Mouse (Mus musculus) kidney, adult 11 months (tissue): ENCODE data around the gene Mettl3.
A peak's percentile ranks its signal among the peaks of the same experiment; 100 is the strongest.
"Not testable (repeated sequence)": the region's sequence is repeated elsewhere in the genome, so short reads cannot be mapped to it uniquely, and the experiment has no call there.

Source experiments
- DNase-seq: peaks from one replicate; pipeline ENCODE4 v3.0.0; 2022

The Mettl3 gene

GRCm38 (mm10) chr14:52304644-52305271 is at the start of gene Mettl3:
Mettl3 (minus strand) TSS chr14:52305128.
- peak; percentile 93 for DNase-seq

DNA sequence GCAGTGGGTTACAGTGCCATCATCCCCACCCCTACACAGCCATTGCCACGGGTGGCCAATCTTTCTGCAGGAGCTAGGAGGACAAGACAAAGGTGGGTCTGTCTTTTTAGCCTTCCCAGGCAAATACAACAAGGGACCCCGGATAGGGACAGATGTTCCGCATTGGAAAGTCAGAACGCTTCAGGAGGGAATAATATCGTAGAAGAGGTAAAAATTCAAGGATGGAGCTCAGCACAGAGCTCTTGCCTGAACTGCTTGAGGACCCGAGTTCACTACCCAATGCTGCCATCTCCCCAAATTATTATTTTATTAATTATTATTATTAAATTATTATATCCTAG is 34.6 kb upstream of the Mettl3 start:
- no peak for DNase-seq

GRCm38 (mm10) chr14:52338751-52339511 is 34.0 kb upstream of the Mettl3 start:
- DNase-seq, result peak; percentile 25

GRCm38 (mm10) chr14:52332171-52332570 is 27.2 kb upstream of the Mettl3 start:
- DNase-seq, result no peak

GRCm38 (mm10) chr14:52331069-52331750 is 26.3 kb upstream of the Mettl3 start:
- no peak for DNase-seq

- DNase-seq, result no peak
Observed at GRCm38 (mm10) chr14:52327910-52328812, 23.2 kb upstream of the Mettl3 start, which contains the start of gene Sall2. Sall2 (minus strand) TSS chr14:52328762.

- no peak for DNase-seq
Observed at GRCm38 (mm10) chr14:52327375-52327901, 22.5 kb upstream of the Mettl3 start.

GRCm38 (mm10) chr14:52325890-52326289 is 21.0 kb upstream of the Mettl3 start:
- no peak for DNase-seq

DNA sequence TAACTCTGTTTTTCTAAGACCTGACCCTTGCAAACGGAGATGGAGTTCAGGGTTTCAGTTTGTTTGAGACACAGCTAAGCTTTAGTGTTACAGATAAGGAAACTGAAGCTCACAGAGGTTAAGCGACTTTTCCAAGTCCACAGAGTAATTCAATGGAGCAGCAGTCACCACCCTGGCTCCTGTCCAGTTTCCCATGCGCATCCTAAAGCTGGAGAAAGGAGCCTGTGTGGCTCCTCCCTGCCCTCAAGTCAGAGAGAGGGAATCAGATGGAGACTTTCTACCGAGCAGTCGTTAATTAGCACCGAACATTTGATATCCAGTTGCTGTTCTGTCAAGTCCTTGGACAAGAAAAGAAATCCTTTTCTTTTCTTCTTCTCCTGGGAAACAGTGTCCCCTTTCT is 14.4 kb upstream of the Mettl3 start:
- no peak for DNase-seq

- DNase-seq, result peak; percentile 71
Observed at GRCm38 (mm10) chr14:52316441-52317225, 11.7 kb upstream of the Mettl3 start.

- peak; percentile 50 for DNase-seq
Observed at GRCm38 (mm10) chr14:52315792-52316440, 11.0 kb upstream of the Mettl3 start.

- DNase-seq, result no peak
Observed at GRCm38 (mm10) chr14:52315283-52315780, 10.4 kb upstream of the Mettl3 start.

- no peak for DNase-seq
Observed at GRCm38 (mm10) chr14:52314808-52315150, 9.9 kb upstream of the Mettl3 start.

DNA sequence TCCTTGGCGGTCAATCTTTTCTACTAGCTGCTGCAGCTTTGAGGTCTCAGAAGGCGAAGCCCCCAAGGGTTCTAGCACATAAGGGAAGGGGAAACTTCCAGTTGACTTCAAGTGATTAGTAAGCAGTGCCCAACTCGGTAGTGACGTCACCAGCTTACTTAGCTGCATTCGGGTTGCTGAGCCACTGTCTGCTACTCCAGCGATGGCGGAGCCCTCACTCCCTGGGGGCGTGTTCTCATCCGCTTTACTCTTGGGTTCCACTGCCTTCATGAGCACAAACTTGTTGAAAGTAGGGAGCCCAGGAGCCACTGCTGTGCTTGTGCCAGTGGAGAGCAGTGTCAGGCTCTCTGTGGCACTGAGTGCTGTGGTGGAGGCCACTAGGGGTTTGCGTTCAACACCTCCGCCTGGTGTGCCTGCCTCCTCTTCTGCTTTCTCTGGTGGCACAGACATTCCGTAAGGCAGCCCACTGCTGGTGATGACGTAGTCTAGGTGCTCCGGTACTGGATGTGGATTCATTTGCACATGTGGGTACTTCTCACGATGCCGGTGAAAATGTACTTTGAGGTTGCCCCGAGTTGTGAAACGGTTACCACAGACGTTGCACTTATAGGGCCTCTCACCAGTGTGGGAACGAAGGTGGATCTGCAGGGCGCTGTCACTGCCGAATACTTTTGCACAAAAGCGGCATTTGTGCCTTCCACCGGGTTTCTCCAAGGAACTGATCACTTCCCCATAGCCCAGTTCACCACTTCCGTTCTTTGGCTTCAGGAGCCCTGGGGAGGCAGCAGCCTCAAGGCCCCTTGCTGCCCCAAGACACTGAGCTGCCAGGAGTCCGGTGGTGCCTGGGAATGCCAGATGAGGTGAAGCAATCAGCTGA is 9.2 kb upstream of the Mettl3 start:
- DNase-seq, result no peak

DNA sequence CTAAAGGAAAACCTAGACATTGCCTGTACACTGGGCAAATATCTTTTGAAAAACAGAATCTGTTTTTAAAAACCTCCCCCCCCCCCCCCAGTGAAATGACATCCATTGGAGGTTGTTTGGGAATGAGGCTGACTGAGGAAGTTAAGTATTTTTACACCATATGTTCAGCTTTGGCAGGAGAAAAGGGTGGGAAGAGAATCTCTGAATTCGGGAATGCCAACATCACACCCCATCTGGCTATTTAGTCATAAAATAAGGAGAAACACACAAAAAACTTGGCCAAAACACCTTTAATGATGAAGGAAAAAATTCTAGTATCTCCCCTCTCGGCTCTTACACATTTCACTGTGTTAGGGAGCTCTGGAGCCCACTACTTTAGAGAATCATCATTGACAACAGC is 6.0 kb upstream of the Mettl3 start:
- DNase-seq, result no peak

- DNase-seq, result not testable (repeated sequence)
Observed at GRCm38 (mm10) chr14:52310343-52310742, 5.4 kb upstream of the Mettl3 start.

- no peak for DNase-seq
Observed at GRCm38 (mm10) chr14:52306100-52306499, 1.2 kb upstream of the Mettl3 start.

GRCm38 (mm10) chr14:52303517-52303916 is 1.4 kb downstream of the Mettl3 start:
- DNase-seq, result not testable (repeated sequence)

DNA sequence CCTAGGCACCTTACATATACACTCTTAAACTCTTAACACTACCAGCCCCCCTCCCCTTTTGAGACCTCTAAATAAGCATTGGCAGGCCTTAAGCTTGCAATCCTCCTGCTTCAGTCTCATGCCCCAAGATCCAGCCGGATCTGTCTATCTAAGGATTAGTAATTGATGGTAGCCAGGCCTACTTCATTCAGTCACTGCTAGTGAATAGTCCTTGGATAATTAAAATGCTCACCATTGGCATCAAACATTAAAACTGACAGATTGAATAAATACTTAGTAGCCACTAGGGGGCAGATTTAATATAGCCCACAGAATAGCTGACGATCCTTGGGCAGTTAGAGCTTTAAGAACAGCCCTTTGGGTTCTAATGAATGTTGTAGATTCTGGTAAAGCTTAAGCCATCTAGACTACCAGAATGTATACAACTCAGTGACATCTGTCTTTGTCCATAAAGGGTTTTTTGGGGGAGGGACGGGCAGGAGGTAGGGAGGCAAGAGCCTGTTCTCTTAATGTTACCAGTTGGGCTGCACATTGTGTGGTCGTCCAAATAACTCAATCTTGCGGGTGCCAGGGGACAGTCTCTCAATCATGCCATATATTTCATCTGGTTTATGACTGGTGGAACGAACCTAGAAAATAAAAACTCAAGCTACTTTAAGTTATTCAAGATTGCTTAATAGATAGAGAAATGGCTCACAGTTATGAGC is 9.2 kb downstream of the Mettl3 start:
- no peak for DNase-seq
